Mouse (Mus musculus) cerebellum, postnatal 25 days (tissue): ENCODE measurements around the gene Fndc3b.

Experiments used
- DNase-seq, 2 experiments: peaks; one replicate each; pipeline ENCODE4 v3.0.0; 2021; ENCODE audit warnings: mixed read lengths in 2 of 2

Fndc3b gene

GRCm38 (mm10) chr3:27708581-27708980, 2.5 kb downstream of the Fndc3b start:
- no peak for DNase-seq

DNA sequence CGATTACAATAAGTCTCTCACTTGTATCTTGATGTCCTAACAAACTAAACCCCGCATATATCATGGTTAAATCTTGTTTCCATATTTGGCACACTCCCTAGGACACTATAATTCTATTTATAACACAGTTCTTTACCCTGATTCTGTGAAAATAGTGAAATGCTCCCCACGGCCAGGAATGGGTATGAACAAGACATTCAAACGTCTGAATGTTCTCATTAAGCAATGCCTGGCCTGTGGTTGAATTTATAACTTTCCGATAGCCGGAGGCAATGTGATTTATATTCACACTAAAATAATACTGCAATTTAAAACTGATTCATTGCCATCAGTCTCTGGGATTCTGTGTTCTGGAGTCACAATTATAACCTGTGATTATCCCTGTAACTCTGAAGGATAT, 5.3 kb downstream of the Fndc3b start:
- DNase-seq = no peak

GRCm38 (mm10) chr3:27705056-27705455, 6.1 kb downstream of the Fndc3b start:
- DNase-seq = no peak

- DNase-seq = no peak
These were observed 6.5 kb downstream of the Fndc3b start for GRCm38 (mm10) chr3:27704641-27705040.

DNA sequence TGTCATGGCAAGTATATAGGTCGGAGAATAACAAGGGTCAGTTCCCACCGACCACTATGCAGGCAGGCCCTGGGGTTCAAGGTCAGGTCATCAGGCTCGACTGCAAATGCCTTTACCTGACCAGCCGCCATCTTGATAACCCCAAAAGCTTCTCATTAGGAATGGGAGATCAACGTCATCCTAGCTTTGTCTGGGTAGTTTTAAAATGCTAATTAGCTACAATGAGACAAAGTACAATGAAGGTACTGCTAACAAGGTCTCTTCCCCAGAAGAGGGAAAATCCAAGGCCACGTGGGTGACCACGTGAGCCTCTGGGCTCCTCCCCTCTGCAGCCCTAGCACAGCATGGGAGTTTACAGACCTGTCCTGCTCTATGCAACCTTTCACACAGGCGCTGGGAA, 7.6 kb downstream of the Fndc3b start:
- DNase-seq = no peak

GRCm38 (mm10) chr3:27703081-27703480, 8.0 kb downstream of the Fndc3b start:
- DNase-seq = no peak

DNA sequence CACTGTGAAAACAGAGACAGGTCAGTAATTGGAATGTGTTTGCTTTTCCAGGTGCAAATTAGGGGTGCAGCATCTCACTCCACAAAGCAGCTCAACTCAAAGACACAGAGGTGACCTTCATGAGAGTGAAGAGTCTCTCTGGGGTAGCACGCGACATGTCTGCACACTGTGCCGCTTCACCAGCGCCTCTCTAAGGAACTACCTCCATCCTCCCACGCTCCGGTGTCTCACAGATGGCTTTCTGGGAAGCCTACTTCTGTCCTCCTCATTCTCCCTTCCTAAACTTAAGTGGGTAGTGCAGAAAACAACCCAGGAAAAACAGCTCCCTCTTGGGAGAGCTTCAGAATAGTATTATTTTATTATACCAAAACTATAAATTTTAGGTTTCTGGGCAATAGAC, 12.4 kb downstream of the Fndc3b start:
- DNase-seq = no peak

- DNase-seq = no peak
These were observed 14.7 kb downstream of the Fndc3b start for GRCm38 (mm10) chr3:27696449-27696797.

- no peak for DNase-seq
These were observed 15.3 kb downstream of the Fndc3b start for GRCm38 (mm10) chr3:27695612-27696448.

DNA sequence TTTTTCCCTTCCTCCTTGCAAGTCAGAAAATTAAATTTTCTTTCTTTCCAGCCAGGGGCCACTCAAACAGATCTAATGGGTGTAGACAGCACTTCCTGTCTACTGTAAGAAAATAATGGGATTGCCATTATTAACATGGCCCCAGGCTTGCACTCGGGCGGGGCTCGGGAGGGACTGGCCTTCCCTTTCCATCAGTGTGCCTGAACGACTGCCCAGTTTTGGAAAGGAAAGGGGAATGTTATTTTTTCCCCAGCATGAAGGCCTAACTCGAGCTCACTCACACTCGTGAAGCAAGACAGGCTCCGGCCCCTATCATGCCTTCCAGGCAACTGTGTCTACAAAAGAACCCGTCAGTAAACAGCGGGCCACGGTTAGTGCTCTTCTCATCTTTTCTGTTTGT, 16.5 kb downstream of the Fndc3b start:
- no peak for DNase-seq

- no peak for DNase-seq
These were observed 17.0 kb downstream of the Fndc3b start for GRCm38 (mm10) chr3:27694111-27694510.

GRCm38 (mm10) chr3:27691486-27692160, 19.5 kb downstream of the Fndc3b start:
- DNase-seq = no peak

DNA sequence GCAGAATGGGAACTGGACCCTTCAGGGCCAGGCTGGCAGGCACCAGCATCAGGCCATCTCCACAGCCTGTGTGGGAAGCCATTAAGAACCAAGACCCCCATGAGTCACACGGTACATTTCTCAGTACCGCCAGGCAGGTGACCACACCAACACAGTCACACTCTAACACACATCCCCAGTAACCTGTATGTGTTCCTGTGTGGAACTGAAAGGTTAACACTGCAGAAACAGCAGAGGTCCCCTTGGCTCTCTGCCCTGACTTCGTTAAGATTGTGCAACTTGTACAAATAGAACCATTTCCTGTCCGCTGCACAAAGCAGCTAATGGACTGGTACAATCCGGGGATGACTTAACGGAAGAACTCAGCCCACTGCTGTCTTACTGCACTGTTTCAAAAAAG, 21.1 kb downstream of the Fndc3b start:
- DNase-seq = peak in 1 of 2 experiments; percentile 57

- DNase-seq = peak; percentile 94 to 95
These were observed 21.8 kb downstream of the Fndc3b start for GRCm38 (mm10) chr3:27689149-27689865.

GRCm38 (mm10) chr3:27686732-27687491, 24.2 kb downstream of the Fndc3b start:
- no peak for DNase-seq

DNA sequence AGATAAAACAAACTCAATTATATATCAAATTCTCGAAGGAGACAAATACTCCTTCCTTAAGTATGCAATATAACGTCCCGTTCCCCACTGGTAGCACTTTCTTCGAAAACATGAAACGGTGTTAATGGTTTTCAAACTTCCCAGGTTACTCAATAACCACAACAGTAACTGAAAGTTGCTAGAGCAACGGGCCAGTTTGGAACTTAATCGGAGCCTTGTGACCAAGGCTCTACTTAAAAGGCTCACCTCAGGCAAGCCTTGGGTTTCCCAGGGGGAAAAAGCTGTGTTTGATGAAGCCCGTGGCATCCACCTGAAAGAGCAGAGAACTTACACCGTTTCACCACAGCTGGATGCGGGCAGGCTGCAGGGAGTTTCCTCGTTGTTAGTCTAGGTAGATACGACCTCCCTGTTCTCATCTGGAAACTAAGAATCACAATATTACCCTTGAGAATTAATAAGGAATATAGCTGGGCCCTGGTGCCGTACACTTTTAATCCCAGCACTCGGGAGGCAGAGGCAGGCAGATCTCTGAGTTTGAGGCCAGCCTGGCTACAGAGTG, 25.4 kb downstream of the Fndc3b start:
- DNase-seq = no peak

- DNase-seq = no peak
These were observed 26.0 kb downstream of the Fndc3b start for GRCm38 (mm10) chr3:27685134-27685533.

- no peak for DNase-seq
These were observed 27.7 kb downstream of the Fndc3b start for GRCm38 (mm10) chr3:27683374-27683773.

- DNase-seq = no peak
These were observed 33.5 kb downstream of the Fndc3b start for GRCm38 (mm10) chr3:27677574-27677973.

DNA sequence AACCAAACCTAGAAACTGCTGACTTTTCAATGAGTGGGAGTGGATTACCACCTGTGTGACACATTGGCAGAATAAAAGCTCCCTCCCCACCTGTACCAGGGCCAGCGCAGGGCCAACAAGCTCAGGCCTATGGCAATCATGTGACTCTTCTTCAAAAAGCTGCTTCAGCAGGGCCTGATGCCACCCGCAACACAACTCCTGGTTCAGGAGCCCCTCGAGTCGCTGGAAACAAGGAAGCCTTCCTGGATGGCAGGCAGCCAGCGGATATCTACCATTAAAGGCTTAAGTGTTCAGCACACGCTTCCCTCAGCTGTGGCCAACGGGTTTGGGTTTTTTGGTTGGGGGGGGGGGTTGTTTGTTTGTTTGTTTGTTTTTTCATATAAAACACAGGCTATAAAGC, 37.4 kb downstream of the Fndc3b start:
- no peak for DNase-seq

DNA sequence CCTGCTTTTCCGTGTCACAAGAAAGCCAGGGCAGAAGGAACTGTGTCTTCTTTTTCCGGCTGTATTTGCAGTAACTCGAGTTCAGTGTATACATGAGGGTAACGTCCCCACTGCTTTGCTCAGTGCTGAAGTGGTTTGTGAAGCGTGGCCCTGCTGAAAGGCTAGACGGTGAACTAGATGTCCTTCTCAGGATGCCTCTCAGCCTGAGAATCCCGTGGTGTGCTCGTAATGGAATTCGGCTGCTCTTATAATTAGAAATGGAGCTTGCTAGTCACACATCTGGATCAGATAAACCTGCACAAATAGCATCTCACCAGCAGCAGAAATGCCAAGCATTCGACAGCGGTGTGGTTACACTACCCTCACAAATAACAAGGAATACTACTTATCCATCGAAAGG, 40.7 kb downstream of the Fndc3b start:
- DNase-seq = no peak

- no peak for DNase-seq
These were observed 43.8 kb downstream of the Fndc3b start for GRCm38 (mm10) chr3:27667280-27667679.

DNA sequence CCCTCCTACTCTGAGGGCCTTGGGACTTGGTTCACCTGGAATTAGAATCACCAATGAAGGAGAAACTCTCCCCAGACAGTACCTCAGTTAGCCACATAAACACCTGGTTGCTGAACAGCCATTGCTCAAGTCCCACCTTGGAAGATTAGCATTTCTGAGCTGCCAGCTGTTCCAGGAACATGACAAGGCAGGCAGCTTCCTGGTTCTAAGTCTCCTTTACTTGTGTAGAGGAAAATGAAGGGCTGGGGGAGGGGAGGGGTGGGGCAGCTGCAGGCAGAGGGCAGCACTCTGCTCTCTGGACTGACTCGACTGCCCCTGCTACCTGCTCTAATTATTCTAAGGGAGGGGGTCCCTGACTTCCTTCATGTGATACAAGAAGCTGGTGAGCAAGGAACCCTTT, 45.8 kb downstream of the Fndc3b start:
- DNase-seq = no peak
